Mouse (Mus musculus) olfactory bulb, adult 2 months (tissue): ENCODE results near the gene Ppm1l.

Experiments used
- CTCF ChIP-seq: fragments of 200-500 bp; IDR thresholded peaks from 2 replicates; pipeline ENCODE4 v1.5.1; 2012; ENCODE audit warnings: low read depth, mild to moderate bottlenecking, low read length, moderate library complexity; ENCODE audit not compliant: insufficient read depth
- POLR2A ChIP-seq: fragments of 200-500 bp; IDR thresholded peaks from 2 replicates; pipeline ENCODE4 v1.6.1; 2012; ENCODE audit warnings: mild to moderate bottlenecking, low read depth, low read length, moderate library complexity; ENCODE audit not compliant: insufficient read depth

GRCm38 (mm10) chr3:69289833-69290232 lies 26.8 kb upstream of the Ppm1l start:
- TF ChIP-seq CTCF (no peak), POLR2A (no peak)
